Mouse (Mus musculus): ENCODE measurements around the gene Tex52.
A peak's percentile ranks its signal among the peaks of the same experiment; 100 is the strongest.
"Not testable (repeated sequence)": the region's sequence is repeated elsewhere in the genome, so short reads cannot be mapped to it uniquely, and the experiment has no call there.

Gene Tex52

GRCm38 (mm10) chr6:128380594-128381167, 5.4 kb downstream of the Tex52 start:
- DNase-seq (ENCODE audit: low spot score in 2 of 2) = not testable (repeated sequence)

GRCm38 (mm10) chr6:128381254-128381653, 6.0 kb downstream of the Tex52 start:
- DNase-seq (ENCODE audit: low spot score in 2 of 2) = no peak

- peak in 1 of 2 experiments; percentile 41 for DNase-seq (ENCODE audit: low spot score in 2 of 2)
Measured at GRCm38 (mm10) chr6:128383752-128384151, 8.5 kb downstream of the Tex52 start.

DNA sequence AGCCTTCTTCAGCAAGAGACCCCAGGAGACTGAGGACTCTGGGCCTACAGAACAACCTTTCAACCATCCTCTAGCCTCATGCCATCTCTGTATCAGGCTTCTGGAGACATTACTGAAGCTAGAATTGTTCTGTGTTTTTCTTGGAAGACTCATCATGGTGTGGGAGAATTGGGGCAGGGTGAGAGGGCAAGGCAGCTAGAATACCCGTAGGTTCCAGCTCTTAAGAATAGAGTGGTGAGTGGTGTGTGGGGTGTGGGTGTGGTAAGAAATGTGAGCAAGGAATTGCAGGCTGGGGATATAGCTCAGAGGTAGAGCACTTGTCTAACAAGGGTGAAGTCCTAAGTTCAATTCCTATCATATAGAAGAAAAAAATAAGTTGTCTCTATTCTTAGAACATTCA, 9.8 kb downstream of the Tex52 start:
- no peak for DNase-seq (ENCODE audit: low spot score in 2 of 2)

- DNase-seq (ENCODE audit: low spot score in 2 of 2) = no peak
Measured at GRCm38 (mm10) chr6:128389185-128389584, 13.9 kb downstream of the Tex52 start.

DNA sequence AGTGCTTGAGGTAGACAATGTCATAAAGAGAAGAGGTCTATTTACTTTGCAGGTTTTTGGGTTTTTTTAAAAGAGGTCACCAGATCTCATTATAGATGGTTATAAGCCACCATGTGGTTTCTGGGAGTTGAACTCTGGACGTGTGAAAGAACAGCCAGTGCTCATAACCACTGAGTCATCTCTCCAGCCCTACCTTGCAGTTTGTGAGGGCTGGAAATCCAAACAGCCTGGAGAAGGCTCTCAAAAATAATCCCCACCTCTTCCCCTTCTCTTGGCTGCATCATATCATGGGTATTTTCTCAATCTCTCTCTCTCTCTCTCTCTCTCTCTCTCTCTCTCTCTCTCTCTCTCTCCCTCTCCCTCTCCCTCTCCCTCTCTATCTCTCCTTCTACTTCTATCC, 15.4 kb downstream of the Tex52 start:
- DNase-seq (ENCODE audit: low spot score in 2 of 2) = no peak

DNA sequence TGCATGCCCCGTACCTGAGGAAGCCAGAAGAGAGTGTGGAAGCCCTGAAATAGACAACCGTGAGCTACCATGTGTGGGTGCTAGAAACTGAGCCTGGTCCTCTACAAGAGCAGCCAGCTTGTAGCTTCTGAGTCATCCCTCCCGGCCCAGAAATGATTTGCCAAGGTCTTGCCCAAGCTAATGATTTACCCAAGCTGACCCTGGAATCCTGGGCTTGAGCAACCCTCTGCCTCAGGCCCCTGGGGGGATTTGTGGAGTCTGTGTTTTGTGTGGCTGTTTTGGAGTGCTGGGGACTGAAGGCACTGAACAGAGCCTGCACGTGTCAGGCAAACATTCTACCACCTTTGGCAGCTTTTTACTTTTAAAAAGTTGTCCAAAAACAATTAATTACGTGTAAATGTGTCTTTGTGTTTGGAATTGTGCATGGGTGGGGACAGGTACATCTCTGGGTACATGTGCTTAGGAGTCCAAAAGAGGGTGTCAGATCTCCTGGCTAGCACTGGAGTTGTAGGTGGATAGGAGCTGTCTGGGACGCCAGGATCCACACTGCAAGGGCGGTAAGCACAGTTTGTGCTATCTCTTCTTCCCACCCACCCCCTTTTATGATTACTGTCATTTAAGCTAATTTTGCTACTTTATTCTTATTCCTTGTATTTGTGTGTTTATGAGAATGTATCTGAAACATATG, 22.5 kb downstream of the Tex52 start:
- DNase-seq (ENCODE audit: low spot score in 2 of 2) = no peak

DNA sequence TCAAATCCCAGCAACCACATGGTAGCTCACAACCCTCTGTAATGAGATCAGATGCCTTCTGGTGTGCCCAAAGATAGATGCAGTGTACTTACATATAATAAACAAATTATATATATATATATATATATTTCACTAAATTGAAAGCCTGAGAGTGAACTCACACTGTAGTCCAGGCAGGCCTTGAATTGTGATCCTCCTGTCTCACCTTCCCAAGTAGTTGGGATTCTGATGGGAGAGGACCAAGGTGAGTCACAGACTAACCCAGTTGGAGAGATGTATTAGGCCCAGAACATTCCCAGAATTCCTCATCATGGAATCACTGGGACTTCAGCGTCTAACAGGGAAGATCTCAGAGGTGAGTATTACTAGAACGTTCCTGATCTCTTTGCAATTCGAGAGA, 23.7 kb downstream of the Tex52 start, which contains the start of gene Nrip2:
Gene Nrip2, plus strand, starts transcription at position 301 of the 400 bp plus-strand sequence.
- no peak for DNase-seq (ENCODE audit: low spot score in 2 of 2)

GRCm38 (mm10) chr6:128399421-128400185, 24.3 kb downstream of the Tex52 start:
- DNase-seq (ENCODE audit: low spot score in 2 of 2) = no peak

DNA sequence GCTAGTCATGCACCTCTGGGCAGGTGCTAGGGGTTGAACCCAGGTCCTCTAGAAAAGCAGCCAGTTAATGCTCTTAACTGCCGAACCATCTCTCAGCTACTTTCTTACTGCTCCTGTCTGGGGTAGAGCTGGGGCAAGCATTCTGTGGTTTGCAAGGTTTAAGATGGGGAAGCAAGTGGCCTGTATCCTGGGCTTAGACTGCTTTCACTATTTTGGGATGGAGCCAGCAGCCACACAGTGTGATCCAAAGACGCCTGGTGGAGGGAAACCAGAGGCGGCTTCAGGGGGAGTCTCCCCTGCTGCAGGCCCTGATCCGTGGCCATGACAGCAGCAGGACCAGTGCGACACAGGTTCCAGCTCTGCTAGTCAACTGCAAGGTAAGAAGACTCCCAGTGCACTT, 29.5 kb downstream of the Tex52 start:
- DNase-seq (ENCODE audit: low spot score in 2 of 2) = no peak

DNA sequence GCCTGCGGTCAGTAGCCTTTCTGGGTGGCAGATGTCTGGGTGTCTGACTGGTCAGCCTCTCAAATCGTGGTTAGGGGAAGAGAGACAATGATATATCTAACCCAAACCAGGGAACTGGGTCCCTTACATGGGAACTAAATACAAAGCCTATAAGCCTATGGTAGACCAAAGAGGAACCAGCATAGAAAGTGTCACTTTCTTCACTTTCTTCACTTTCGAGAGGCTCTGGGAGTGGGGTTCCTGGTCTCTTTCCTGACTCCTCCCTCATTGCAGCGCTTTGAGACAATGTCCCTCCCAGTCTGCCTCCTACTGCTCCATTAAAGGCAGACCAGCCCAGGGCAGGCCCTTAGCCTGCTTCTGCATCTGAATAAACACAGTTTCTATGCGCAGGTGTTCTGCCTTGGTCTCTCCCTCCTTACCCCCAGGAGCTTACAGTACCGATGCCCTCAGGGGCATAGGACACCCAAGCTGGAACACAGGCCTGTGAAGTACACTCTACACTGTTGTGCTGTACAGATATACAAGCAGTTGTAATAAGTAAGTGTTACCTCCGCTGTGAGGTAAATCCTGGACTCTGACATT, 33.4 kb downstream of the Tex52 start:
- DNase-seq (ENCODE audit: low spot score in 2 of 2) = no peak

DNA sequence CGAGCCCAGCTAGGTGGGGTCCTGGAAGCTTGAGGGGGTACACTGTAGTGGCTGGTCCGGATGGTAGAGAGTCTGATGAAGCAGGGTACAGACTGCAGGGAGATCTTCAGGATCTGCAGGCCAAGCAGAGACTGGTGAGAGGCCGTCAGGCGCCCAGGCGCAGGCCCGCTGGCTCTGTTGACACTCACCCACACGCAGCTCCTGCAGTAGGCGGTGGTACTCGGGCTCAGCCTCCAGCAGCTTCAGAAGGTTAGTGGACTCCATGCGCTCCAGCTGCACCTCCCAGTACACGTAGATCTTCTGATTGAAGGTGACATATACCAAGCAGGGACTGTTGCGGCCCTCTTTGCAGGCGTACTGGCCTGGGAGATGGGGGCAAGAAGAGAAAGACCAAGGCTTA, 35.0 kb downstream of the Tex52 start:
- no peak for DNase-seq (ENCODE audit: low spot score in 2 of 2)

DNA sequence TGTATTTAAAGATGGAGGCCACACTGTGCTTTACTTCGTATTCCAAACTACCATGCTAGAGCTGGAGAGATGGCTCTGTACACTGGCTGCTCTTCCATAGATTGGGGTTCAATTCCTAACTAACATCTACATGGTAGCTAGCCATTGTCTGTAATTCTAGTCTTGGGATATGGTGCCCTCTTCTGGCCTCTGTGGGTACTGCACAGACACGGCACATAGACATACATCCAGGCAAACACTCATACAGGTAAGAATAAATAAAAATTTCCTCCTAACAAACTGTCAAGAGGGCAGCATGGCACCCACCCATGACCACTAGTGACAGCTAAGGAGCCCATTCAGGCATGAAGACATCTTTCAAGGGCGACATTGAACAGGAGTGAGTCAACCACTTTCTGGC, 35.9 kb downstream of the Tex52 start:
- DNase-seq (ENCODE audit: low spot score in 2 of 2) = peak; percentile 58 to 77

DNA sequence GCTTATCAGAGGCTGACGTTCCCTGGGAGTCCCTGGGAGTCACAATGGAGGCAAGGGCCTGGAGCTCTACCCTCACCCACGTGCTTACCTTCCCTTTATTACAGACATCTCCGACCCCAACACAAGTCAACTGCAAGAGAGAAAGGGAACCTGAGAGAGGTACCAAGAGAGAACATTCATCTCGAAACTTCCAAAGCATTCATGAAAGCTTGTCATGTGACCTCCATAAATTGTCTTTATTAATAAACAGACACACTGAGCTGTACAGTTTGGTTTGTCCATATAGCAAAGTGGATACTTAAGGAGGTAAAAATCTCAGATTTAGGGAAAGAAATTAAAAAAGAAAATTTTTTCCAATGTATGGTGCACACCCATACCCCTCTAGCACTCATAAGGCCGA, 40.9 kb downstream of the Tex52 start:
- DNase-seq (ENCODE audit: low spot score in 2 of 2) = no peak

DNA sequence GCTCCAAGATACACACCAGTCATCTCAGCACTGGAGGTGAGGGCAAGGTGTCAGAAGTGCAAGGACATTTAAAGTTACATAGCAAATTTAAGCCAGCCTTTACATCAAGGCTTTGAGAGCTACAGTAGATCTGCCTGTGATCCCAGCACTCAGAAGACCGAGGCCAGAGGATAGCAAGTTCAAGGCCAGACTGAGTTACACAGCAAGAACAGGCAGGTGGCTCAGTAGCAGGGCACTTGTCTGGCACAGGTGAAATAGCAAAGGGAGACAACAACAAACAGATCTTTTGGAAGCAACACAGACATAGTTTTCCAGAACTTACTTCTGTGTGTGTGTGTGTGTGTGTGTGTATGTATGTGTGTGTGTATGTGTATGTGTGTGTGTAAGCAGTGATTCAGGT, 42.8 kb downstream of the Tex52 start:
- DNase-seq (ENCODE audit: low spot score in 2 of 2) = no peak

GRCm38 (mm10) chr6:128421036-128421435, 45.8 kb downstream of the Tex52 start:
- DNase-seq (ENCODE audit: low spot score in 2 of 2) = no peak

GRCm38 (mm10) chr6:128421480-128421879, 46.2 kb downstream of the Tex52 start:
- no peak for DNase-seq (ENCODE audit: low spot score in 2 of 2)

DNA sequence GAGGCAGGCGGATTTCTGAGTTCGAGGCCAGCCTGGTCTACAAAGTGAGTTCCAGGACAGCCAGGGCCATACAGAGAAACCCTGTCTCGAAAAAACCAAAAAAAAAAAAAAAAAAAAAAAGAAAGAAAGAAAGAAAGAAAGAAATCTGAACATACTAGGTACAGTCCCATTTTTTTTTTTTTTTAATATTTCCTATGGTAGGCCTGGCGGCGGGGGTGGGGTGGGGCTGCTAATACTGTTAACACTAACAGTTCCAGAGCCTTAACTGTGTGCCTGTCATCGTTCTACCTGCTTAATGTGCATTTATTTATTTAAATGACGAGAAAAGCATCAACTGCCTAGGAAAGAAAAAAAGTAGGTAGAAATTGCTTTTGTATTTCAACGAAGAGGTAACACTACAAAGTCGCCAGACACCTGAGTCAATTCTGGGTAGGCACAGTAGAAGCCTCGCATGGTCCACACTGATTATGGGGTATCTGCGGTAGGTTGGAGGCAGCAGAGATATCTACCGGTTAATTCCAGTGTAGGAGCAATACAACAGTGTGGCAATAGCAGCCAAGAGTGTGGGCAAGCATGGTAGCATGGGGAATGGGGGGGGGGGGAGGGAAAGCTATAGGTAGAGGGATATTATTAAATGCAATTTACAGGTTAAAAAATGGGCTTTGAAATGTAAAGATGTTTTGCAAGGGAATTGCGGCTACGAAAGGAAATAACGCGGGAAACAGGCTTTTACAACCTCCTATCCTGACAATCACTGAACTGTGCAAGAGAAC, 48.4 kb downstream of the Tex52 start:
- no peak for DNase-seq (ENCODE audit: low spot score in 2 of 2)

- peak; percentile 96 for DNase-seq (ENCODE audit: low spot score in 2 of 2)
Measured at GRCm38 (mm10) chr6:128424269-128425019, 49.2 kb downstream of the Tex52 start, which contains the start of gene Itfg2. Itfg2 (minus strand) TSS chr6:128424931.

GRCm38 (mm10) chr6:128425046-128425445, 49.8 kb downstream of the Tex52 start:
- DNase-seq (ENCODE audit: low spot score in 2 of 2) = no peak

- DNase-seq (ENCODE audit: low spot score in 2 of 2) = no peak
Measured at GRCm38 (mm10) chr6:128427571-128427970, 52.3 kb downstream of the Tex52 start.

Data from natural killer cell, adult 2 months (primary cell).